Mouse (Mus musculus): ENCODE results near the gene Hoxa3.

Gene Hoxa3

DNA sequence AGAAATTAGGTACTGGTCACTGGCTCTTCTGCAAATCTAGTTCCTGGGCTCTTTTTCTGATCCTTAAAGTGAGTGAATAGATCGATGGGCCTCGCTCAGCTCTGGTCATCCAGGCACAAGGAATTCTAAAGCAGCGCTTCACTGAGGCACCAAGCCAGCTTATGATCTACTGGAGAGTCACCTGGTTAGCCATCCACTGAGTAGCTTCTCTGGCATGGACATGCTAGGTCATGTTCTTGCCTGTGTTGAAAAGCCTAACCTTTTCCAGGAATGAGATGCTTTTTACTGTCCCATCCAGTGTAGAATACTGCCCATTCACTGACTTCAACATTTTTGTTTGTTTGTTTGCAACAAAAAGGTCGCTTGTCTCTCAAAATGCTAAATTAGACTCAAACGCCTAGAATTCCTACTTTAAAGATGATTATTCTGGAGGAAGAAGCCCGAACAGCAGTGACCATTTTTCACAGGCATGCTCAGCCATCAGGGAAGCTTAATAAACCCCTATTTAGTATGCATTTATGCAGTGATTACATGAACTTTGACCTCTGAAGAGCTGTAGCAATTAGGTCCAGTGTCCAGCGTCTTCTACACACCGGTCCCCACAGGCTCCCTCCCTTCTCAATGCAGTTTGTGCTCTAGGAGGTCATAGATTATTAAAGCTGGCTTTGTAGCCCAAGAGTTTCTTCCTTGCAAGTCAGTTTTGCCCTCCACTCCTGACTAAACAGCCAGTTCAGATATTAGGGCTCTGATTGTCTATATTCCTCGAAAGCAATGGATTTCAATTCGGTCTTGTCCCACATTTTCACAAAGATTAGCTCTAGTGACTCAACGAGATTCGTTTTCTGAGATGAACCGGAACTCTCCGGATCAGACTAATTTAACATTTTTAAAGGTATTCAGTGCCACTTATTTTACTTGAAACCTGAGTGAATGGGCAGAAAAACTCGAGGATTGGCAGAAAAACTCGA, 60.6 kb downstream of the Hoxa3 start:
- no peak for DNase-seq

DNA sequence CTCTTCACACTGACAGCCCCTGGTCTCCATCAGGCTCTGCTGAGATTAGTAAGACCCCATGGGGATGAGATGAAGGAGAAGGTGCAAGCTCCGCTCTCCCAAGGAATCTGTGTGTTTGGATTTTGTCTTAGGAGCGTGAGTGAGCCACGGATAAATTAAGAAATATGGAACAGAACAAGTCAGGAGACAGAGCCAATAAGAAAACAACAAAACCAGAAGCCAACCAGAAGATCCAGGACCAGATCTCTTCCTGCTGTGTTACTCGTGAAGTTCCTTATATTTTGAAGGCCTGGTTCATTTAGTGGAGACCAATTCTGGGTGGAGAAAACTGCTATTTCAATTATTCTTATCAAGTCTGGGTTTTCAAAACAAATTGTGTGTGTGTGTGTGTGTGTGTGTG, 61.6 kb downstream of the Hoxa3 start:
- no peak for DNase-seq

DNA sequence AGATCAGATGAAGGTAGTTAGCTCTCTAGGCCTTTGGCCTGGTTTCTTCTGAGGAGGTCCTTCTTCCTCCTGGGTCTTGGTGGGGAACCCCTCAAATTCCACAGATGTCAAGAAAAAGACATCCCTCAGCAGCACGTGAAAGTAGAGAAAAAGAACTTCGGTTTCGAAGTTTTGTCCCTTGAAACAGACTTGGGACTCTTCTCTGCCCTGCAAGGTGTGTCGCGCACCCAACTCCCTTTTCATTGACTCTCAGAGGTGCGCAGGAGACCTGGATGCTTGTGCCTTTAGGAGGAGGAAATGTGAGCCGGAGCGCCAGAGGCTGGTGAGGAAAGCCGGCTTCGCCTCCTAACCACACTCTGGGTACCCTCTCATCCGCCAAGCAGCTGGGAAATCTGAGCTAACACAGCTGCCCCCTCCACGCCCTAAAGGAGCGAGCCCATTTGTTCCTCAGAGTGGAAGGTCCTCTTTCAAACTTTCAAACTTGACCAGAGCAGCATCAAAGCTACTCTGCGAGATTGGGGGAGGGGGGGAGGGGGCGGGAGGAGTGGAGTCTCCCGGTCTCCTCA, 62.7 kb downstream of the Hoxa3 start:
- DNase-seq: no peak

- DNase-seq: no peak
Observed at GRCm38 (mm10) chr6:52139115-52139514, 74.0 kb downstream of the Hoxa3 start.

GRCm38 (mm10) chr6:52138576-52138975, 74.6 kb downstream of the Hoxa3 start:
- DNase-seq: no peak

DNA sequence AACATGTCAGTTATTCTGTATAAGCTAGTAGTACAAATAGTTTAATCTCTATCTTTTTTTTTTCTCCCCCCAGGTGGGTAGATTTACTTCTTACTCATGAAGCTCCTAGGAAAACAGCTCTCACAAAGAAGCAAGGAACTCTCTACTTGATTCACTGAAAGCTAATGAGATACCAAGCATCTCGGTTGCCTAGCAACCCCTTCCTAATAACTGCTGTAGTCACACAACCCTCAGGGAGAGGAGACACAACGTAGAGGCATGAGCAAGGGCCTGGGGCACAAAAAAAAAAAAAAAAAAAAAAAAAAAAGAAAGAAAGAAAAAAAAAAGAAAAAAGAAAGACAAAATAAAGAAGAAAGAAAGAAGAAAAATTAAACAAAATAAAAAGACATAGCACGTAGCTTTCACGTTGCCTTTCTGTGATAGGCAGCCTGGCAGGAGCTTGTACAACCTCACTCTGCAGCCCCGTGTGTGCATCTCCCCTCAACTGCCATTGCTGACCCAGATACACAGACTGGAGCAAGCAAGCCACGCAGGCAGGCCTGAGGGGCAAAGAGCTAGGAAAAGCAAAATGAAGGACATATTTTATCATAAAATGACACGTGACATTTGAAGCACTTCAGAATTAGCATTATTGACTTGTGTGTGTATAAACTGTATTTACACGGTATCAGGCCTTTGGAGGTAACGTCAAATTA, 75.1 kb downstream of the Hoxa3 start:
- DNase-seq: no peak

- DNase-seq: no peak
Observed at GRCm38 (mm10) chr6:52123673-52124072, 89.5 kb downstream of the Hoxa3 start.

- DNase-seq: no peak
Observed at GRCm38 (mm10) chr6:52121173-52121572, 92.0 kb downstream of the Hoxa3 start.

Data from layer of hippocampus, adult 9-11 months (tissue).